Mouse (Mus musculus): ENCODE data around the gene Ptgfrn. TPM values are rescaled to one million over a fixed set of nuclear protein-coding genes. Genes with fewer than 3 reads are reported as not detected.

Ptgfrn gene
- polyA plus RNA-seq (2014; fragmentation: Nextera tagmentation; extraction: Ambion mirVana): 10.0 and 10.2 TPM in 2 replicates

DNA sequence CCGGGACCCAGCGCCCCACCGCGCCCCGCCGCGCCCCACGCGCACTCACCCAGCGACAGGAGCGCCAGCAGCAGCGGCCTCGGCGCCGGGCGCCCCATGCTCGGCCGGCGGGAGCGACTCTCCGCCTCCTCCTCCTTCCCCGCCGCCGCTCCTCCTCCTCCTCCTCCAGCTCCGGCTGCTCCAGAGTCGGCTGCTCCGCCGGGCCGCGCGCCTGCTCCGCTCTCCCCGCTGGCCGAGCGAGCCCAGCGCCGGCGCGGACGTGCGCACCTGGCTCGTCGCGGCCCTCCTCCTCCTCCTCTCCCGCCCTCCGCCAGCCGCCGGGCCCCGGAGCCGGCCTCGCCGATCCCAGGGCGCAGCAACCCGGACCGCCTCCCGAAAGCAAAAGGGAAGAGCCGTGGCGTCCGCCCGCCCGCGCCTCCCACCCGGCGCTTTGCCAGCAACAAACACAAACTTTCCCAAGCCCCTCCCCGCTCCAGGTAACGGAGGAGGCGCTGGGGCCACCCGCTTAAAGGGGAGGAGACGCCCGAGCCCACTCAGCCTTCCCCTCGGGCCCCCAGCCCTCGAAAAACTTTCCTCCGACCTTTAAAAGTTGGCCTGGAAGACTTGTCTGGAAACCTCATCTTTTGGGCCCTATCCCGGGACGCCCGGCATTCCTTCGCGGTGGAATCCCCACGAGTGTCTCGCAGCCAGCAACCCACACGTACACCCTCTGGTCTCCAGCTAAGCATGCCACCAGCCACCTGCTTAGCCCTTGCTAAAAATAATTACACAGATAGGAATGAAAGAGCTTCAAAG is at the start of gene Ptgfrn:
Ptgfrn (minus strand) TSS at position 236 of the 795 bp plus-strand sequence.
- Histone ChIP-seq H3K27ac (replicated peaks in 1 of 2; ENCODE audit: control insufficient read depth in 1 of 2, insufficient read depth in 1 of 2, low read depth in 2 of 2, low read length in 2 of 2) (peak within 1 kb of the TSS; percentile 91 to 97), H3K9me3 (ENCODE audit: control insufficient read depth, low read length) (no peaks in the 10 kb centered on the region), H3K4me3 (ENCODE audit: control insufficient read depth in 1 of 2, insufficient read depth in 1 of 2, low read depth in 1 of 2, low read length in 2 of 2) (peak within 1 kb of the TSS; percentile 82 to 86), H3K4me2 (ENCODE audit: low read length) (peak within 1 kb of the TSS; percentile 89), H3K4me1 (ENCODE audit: control insufficient read depth in 2 of 2, insufficient read depth in 2 of 2, low read length in 2 of 2) (peaks cover 26 to 37% of the 10 kb centered on the region in 2 experiments), H3K36me3 (ENCODE audit: control insufficient read depth, insufficient read depth, low read length) (no peaks in the 10 kb centered on the region; the same call in 1 of the 2 replicates), H3K27me3 (ENCODE audit: control insufficient read depth, insufficient read depth, low read length) (no peaks in the 10 kb centered on the region), H3K9ac (ENCODE audit: low read length) (peak within 1 kb of the TSS; percentile 97)
- under 1% methylated on average over 48 of the region's 81 CpGs for WGBS
- peak; percentile 64 for ATAC-seq (ENCODE audit: insufficient number of reproducible peaks, insufficient read depth, low FRiP score, low read depth)

DNA sequence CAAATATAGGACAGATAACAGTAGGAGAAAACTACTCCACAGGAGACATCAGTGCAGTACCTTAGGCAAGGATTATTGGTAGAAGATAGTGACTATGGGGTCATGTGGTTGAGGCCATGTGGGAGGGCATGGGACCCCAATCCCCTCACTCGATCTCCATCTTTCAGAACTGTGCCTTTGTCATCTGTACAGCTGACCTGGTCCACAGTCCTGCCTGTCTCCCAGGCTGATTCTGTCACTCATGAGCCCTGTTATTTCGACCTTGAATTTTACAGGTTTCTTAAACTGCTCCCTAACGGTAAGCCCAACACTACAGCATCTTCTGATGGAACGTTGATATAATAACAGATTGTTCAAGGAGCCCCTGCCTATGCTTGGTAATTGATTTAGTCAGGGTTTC is 49.6 kb upstream of the Ptgfrn start:
- 91% methylated on average over 4 of the region's 4 CpGs for WGBS
- no peaks in the 10 kb centered on the region for H3K9me3 ChIP-seq (ENCODE audit: control insufficient read depth, low read length)
- H3K4me2 ChIP-seq (ENCODE audit: low read length): no peak overlapping the region
- no peaks in the 10 kb centered on the region for H3K36me3 ChIP-seq (ENCODE audit: control insufficient read depth, insufficient read depth, low read length)
- no peaks in the 10 kb centered on the region for H3K27me3 ChIP-seq (ENCODE audit: control insufficient read depth, insufficient read depth, low read length)
- H3K27ac ChIP-seq (replicated peaks in 1 of 2; ENCODE audit: control insufficient read depth in 1 of 2, insufficient read depth in 1 of 2, low read depth in 2 of 2, low read length in 2 of 2): no peak overlapping the region
- H3K4me1 ChIP-seq (ENCODE audit: control insufficient read depth in 2 of 2, insufficient read depth in 2 of 2, low read length in 2 of 2): peaks cover 22 to 32% of the 10 kb centered on the region in 2 experiments
- no peak overlapping the region for H3K4me3 ChIP-seq (ENCODE audit: control insufficient read depth in 1 of 2, insufficient read depth in 1 of 2, low read depth in 1 of 2, low read length in 2 of 2)
- H3K9ac ChIP-seq (ENCODE audit: low read length): no peak overlapping the region
- no peak for ATAC-seq (ENCODE audit: insufficient number of reproducible peaks, insufficient read depth, low FRiP score, low read depth)

DNA sequence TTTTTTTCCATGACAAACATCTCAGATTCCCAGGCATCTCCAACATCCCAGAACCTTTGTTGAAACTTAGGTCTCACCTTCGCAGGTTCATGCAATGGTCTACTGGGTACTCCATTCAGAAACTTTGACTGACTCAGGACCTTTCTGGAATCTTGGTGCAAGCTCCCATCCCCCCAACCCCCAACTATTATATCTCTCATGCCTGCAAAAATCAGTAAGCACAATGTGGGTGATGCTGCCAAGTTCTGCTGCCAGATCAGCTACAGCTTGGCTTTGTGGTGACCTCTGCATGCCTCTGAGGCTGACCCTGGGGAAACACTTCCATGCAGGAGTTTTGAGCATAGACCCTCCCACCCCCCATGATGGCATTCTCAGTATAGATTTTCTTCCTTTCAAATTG is 44.0 kb upstream of the Ptgfrn start:
- no peak for ATAC-seq (ENCODE audit: insufficient number of reproducible peaks, insufficient read depth, low FRiP score, low read depth)
- Histone ChIP-seq H3K4me3 (ENCODE audit: control insufficient read depth in 1 of 2, insufficient read depth in 1 of 2, low read depth in 1 of 2, low read length in 2 of 2) (no peak overlapping the region), H3K27me3 (ENCODE audit: control insufficient read depth, insufficient read depth, low read length) (no peaks in the 10 kb centered on the region), H3K36me3 (ENCODE audit: control insufficient read depth, insufficient read depth, low read length) (no peaks in the 10 kb centered on the region), H3K27ac (replicated peaks in 1 of 2; ENCODE audit: control insufficient read depth in 1 of 2, insufficient read depth in 1 of 2, low read depth in 2 of 2, low read length in 2 of 2) (no peak overlapping the region), H3K9me3 (ENCODE audit: control insufficient read depth, low read length) (peaks cover 5% of the 10 kb centered on the region; the same call in 1 of the 2 replicates), H3K4me2 (ENCODE audit: low read length) (no peak overlapping the region), H3K9ac (ENCODE audit: low read length) (no peak overlapping the region), H3K4me1 (ENCODE audit: control insufficient read depth in 2 of 2, insufficient read depth in 2 of 2, low read length in 2 of 2) (no peaks in the 10 kb centered on the region; a peak in 2 of 4 replicates)
- WGBS: 90% methylated on average over 1 of the region's 1 CpGs

DNA sequence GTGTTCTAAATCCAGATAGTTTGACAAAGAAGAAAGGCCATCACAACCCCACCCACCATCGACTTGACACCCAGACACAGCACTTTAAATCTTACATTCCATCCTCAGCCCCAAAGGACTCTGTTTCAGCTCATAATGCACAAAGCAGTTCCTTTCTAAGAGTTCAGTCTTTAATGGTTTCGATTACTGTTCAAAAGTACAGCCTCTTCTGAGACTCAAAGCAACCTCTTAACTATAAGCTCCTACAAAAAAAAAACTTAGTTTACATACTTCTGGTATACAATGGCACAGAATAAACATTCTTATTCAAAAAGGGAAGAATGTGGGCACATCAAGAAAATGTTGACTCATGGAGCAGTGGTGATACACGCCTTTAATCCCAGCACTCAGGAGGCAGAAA is 43.3 kb upstream of the Ptgfrn start:
- peaks cover 5% of the 10 kb centered on the region; the same call in 1 of the 2 replicates for H3K9me3 ChIP-seq (ENCODE audit: control insufficient read depth, low read length)
- H3K9ac ChIP-seq (ENCODE audit: low read length): no peak overlapping the region
- H3K4me1 ChIP-seq (ENCODE audit: control insufficient read depth in 2 of 2, insufficient read depth in 2 of 2, low read length in 2 of 2): no peaks in the 10 kb centered on the region; a peak in 2 of 4 replicates
- no peak overlapping the region for H3K4me3 ChIP-seq (ENCODE audit: control insufficient read depth in 1 of 2, insufficient read depth in 1 of 2, low read depth in 1 of 2, low read length in 2 of 2)
- no peak overlapping the region for H3K4me2 ChIP-seq (ENCODE audit: low read length)
- WGBS: 76% methylated on average over 3 of the region's 3 CpGs
- H3K36me3 ChIP-seq (ENCODE audit: control insufficient read depth, insufficient read depth, low read length): no peaks in the 10 kb centered on the region
- no peak for ATAC-seq (ENCODE audit: insufficient number of reproducible peaks, insufficient read depth, low FRiP score, low read depth)
- H3K27me3 ChIP-seq (ENCODE audit: control insufficient read depth, insufficient read depth, low read length): no peaks in the 10 kb centered on the region
- no peak overlapping the region for H3K27ac ChIP-seq (replicated peaks in 1 of 2; ENCODE audit: control insufficient read depth in 1 of 2, insufficient read depth in 1 of 2, low read depth in 2 of 2, low read length in 2 of 2)

DNA sequence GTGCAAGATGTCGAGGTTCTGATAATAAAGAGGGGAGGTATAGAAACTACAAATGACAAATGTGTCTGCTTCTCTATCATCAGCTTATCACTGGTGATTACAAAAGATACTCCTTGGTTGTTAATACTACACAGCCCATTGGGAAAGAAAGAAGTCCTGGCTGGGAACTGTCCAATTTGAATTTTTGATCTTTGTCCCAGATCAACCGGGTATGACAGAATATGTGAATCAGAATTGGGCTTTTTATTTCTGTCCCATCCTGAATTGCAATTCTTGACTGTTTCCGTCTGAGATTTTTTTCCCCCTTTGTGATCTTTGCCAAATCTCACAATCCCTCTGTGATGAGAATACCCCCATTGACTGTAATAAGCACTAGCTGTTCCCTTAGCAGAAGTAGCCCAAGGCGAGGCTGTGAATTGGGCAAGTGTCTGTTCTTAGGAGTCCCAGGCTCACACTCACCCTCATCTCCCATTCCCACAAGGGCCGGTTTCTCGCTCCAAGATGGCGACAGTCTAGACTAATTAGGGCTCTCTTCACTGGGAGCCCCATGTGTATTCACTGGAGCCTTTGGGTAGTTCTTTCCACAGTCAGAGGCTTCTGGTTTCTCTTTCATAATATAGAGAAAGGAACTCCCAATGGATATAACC is 36.2 kb upstream of the Ptgfrn start:
- 78% methylated on average over 7 of the region's 7 CpGs for WGBS

DNA sequence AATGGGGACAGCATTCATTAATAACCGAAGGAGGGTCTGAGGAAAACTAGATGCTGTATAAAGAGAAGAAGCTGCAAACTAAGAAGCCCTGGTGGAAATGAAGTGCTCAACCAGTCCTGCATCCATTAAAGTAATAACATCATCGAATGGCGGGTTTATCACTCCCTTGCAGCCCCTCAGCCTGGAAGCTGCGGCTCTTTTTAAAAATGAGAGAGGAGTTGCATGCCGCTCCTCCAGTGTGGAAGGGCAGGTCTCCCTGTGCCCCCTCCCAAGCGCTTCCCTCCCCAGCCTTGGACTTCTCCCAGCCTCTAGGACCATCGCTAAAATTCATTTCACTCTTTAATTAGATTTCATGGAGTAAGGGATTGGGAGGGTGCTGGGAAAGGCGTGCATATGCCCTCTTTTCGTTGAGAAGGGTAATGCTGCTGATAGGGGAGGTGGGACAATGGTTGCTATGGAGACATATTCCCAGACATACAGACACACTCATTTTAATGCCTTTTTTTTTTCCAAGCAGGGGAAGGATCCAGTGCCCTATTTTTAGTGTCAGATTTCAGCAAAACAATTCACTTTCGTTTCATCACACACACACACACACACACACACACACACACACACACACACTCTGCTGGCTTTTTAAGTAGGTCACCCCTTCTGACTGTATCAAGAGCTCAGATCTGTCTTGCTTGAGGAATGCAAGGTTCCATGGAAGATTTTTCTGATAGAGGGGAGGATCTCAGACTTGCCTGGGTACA is 35.4 kb upstream of the Ptgfrn start:
- H3K27ac ChIP-seq (replicated peaks in 1 of 2; ENCODE audit: control insufficient read depth in 1 of 2, insufficient read depth in 1 of 2, low read depth in 2 of 2, low read length in 2 of 2): no peak overlapping the region
- H3K9ac ChIP-seq (ENCODE audit: low read length): no peak overlapping the region
- no peaks in the 10 kb centered on the region for H3K36me3 ChIP-seq (ENCODE audit: control insufficient read depth, insufficient read depth, low read length)
- peak overlapping the region; percentile 14; the same call in 1 of the 2 replicates for H3K4me2 ChIP-seq (ENCODE audit: low read length)
- WGBS: 52% methylated on average over 10 of the region's 10 CpGs
- no peak for ATAC-seq (ENCODE audit: insufficient number of reproducible peaks, insufficient read depth, low FRiP score, low read depth)
- H3K27me3 ChIP-seq (ENCODE audit: control insufficient read depth, insufficient read depth, low read length): no peaks in the 10 kb centered on the region
- peaks cover 0 to 4% of the 10 kb centered on the region in 2 experiments; a peak in 2 of 4 replicates for H3K4me1 ChIP-seq (ENCODE audit: control insufficient read depth in 2 of 2, insufficient read depth in 2 of 2, low read length in 2 of 2)
- H3K9me3 ChIP-seq (ENCODE audit: control insufficient read depth, low read length): no peaks in the 10 kb centered on the region
- no peak overlapping the region for H3K4me3 ChIP-seq (ENCODE audit: control insufficient read depth in 1 of 2, insufficient read depth in 1 of 2, low read depth in 1 of 2, low read length in 2 of 2)

More for the DNA sequence above, 36.2 kb upstream of the Ptgfrn start:
- Histone ChIP-seq H3K4me1 (ENCODE audit: control insufficient read depth in 2 of 2, insufficient read depth in 2 of 2, low read length in 2 of 2) (peaks cover 0 to 4% of the 10 kb centered on the region in 2 experiments; a peak in 2 of 4 replicates), H3K27ac (replicated peaks in 1 of 2; ENCODE audit: control insufficient read depth in 1 of 2, insufficient read depth in 1 of 2, low read depth in 2 of 2, low read length in 2 of 2) (no peak overlapping the region), H3K4me3 (ENCODE audit: control insufficient read depth in 1 of 2, insufficient read depth in 1 of 2, low read depth in 1 of 2, low read length in 2 of 2) (no peak overlapping the region), H3K27me3 (ENCODE audit: control insufficient read depth, insufficient read depth, low read length) (no peaks in the 10 kb centered on the region), H3K9ac (ENCODE audit: low read length) (no peak overlapping the region), H3K4me2 (ENCODE audit: low read length) (no peak overlapping the region), H3K36me3 (ENCODE audit: control insufficient read depth, insufficient read depth, low read length) (no peaks in the 10 kb centered on the region), H3K9me3 (ENCODE audit: control insufficient read depth, low read length) (no peaks in the 10 kb centered on the region)
- ATAC-seq (ENCODE audit: insufficient number of reproducible peaks, insufficient read depth, low FRiP score, low read depth): no peak

DNA sequence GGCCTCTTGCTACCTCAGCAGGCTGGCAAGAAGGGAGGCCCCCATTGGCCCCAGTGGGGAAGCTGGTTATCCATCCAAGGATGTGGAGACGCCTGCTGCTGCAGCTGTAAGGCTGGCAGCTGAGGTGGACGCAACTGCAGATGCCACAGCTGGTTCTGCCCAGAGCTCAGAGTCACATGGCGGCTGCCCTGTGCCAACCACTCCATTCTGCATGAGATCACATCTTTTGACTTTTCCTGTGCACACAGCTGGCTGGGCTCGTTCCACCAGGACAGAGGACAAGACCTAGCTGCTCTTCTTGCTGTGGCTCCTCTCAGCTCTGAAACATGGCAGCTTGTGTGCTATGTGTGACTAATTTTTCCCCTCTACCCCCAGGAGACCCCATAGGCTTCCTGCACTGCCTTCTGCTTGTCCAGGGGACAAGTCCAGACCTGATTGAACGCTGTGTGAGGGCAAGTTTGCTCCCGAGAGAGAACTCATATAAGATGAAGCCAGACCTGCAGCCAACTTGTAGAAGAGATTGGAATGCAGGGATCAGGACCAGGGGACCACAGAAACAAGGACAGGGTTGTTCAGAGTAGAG is 34.4 kb upstream of the Ptgfrn start:
- H3K4me2 ChIP-seq (ENCODE audit: low read length): no peak overlapping the region
- H3K4me1 ChIP-seq (ENCODE audit: control insufficient read depth in 2 of 2, insufficient read depth in 2 of 2, low read length in 2 of 2): peaks cover 0 to 4% of the 10 kb centered on the region in 2 experiments; a peak in 2 of 4 replicates
- no peak overlapping the region for H3K9ac ChIP-seq (ENCODE audit: low read length)
- H3K4me3 ChIP-seq (ENCODE audit: control insufficient read depth in 1 of 2, insufficient read depth in 1 of 2, low read depth in 1 of 2, low read length in 2 of 2): no peak overlapping the region
- no peak overlapping the region for H3K27ac ChIP-seq (replicated peaks in 1 of 2; ENCODE audit: control insufficient read depth in 1 of 2, insufficient read depth in 1 of 2, low read depth in 2 of 2, low read length in 2 of 2)
- ATAC-seq (ENCODE audit: insufficient number of reproducible peaks, insufficient read depth, low FRiP score, low read depth): no peak
- no peaks in the 10 kb centered on the region for H3K36me3 ChIP-seq (ENCODE audit: control insufficient read depth, insufficient read depth, low read length)
- no peaks in the 10 kb centered on the region for H3K9me3 ChIP-seq (ENCODE audit: control insufficient read depth, low read length)
- H3K27me3 ChIP-seq (ENCODE audit: control insufficient read depth, insufficient read depth, low read length): no peaks in the 10 kb centered on the region
- 73% methylated on average over 6 of the region's 6 CpGs for WGBS

All from heart, embryonic 14.5 days (tissue).